Mouse (Mus musculus) adipocyte (in vitro differentiated cells): ENCODE measurements at regions not wholly inside any gene's neighbourhood (a gene's known extent, or its start where the extent isn't known, plus 50 kb on each side); places are given as distances from the start of the nearest gene placed in this dataset.

Experiments used
- DNase-seq: peaks from one replicate; pipeline ENCODE4 v3.0.0-alpha.2; 2016; ENCODE audit warnings: low spot score

GRCm38 (mm10) chr3:52197982-52198750, 70.0 kb upstream of the Foxo1 start:
- no peak for DNase-seq

GRCm38 (mm10) chr3:52198751-52199738, 69.1 kb upstream of the Foxo1 start:
- no peak for DNase-seq

- no peak for DNase-seq
Measured at GRCm38 (mm10) chr3:52200106-52200505, 68.0 kb upstream of the Foxo1 start.

- DNase-seq = no peak
Measured at GRCm38 (mm10) chr3:52210556-52211302, 57.4 kb upstream of the Foxo1 start.

GRCm38 (mm10) chr3:52211303-52211695, 56.8 kb upstream of the Foxo1 start:
- DNase-seq = no peak

- no peak for DNase-seq
Measured at GRCm38 (mm10) chr3:52214114-52214513, 54.0 kb upstream of the Foxo1 start.

- no peak for DNase-seq
Measured at GRCm38 (mm10) chr3:52215083-52215482, 53.1 kb upstream of the Foxo1 start.
